Mouse (Mus musculus) intestine, postnatal 0 days (tissue): ENCODE data around the gene Igsf21. TPM values are rescaled to one million over a fixed set of nuclear protein-coding genes. Genes with fewer than 3 reads are reported as not detected.
A peak's percentile ranks its signal among the peaks of the same experiment; 100 is the strongest.

Source experiments
- ATAC-seq: fragments of 200-750 bp; cut with Nextera tagmentation; 2 replicates; pipeline ENCODE4 v1.8.0; 2017; ENCODE audit warnings: mild to moderate bottlenecking, moderate TSS enrichment, moderate library complexity
- H3K27ac ChIP-seq: fragments of 300-500 bp; sonication (generic); 2 replicates; pipeline ENCODE4 v1.5.1; 2014; ENCODE audit warnings: mild to moderate bottlenecking, low read depth, low read length, moderate library complexity
- H3K27me3 ChIP-seq: fragments of 300-500 bp; sonication (generic); replicated peaks from 2 replicates; pipeline ENCODE4 v1.6.1; 2014; ENCODE audit warnings: low read length, mixed read lengths; ENCODE audit not compliant: control insufficient read depth, insufficient read depth
- H3K36me3 ChIP-seq: fragments of 300-500 bp; sonication (generic); 2 replicates; pipeline ENCODE4 v1.6.1; 2014; ENCODE audit warnings: mild to moderate bottlenecking, moderate library complexity; ENCODE audit not compliant: control insufficient read depth, insufficient read depth
- H3K4me1 ChIP-seq: fragments of 300-500 bp; sonication (generic); replicated peaks from 2 replicates; pipeline ENCODE4 v1.6.1; 2014; ENCODE audit warnings: antibody characterized with exemption, low read length, mixed read lengths; ENCODE audit not compliant: control insufficient read depth, insufficient read depth
- H3K4me2 ChIP-seq: fragments of 300-500 bp; sonication (generic); replicated peaks from 2 replicates; pipeline ENCODE4 v1.6.1; 2014; ENCODE audit warnings: low read depth, mild to moderate bottlenecking, moderate library complexity
- H3K4me3 ChIP-seq: fragments of 300-500 bp; sonication (generic); 2 replicates; pipeline ENCODE4 v1.5.1; 2014; ENCODE audit warnings: low read depth, low read length
- H3K9ac ChIP-seq: fragments of 300-500 bp; sonication (generic); 2 replicates; pipeline ENCODE4 v1.6.1; 2014; ENCODE audit warnings: mild to moderate bottlenecking, low read depth, low read length
- H3K9me3 ChIP-seq: fragments of 300-500 bp; sonication (generic); 2 replicates; pipeline ENCODE4 v1.6.1; 2016; ENCODE audit warnings: mixed run types; ENCODE audit not compliant: control insufficient read depth
- CTCF ChIP-seq: sonication (generic); IDR thresholded peaks from 2 replicates; pipeline ENCODE4 v1.5.1; 2016; ENCODE audit warnings: low read depth, mild to moderate bottlenecking, control low read depth, antibody characterized with exemption, moderate library complexity
- WGBS: fragments of 180-500 bp; shearing (Covaris S2); extraction: QIAGEN DNeasy Blood & Tissue Kit; methylation state at CpG from one replicate; pipeline ENCODE4 v1.1.7; 2014; 5-methylcytosine and 5-hydroxymethylcytosine counted together
- polyA plus RNA-seq: library from polyadenylated mRNA; unstranded; fragments of >200 nt; fragmentation: Nextera tagmentation; extraction: Ambion mirVana; gene quantifications from 2 replicates; pipeline ENCODE4 v1.2.1, GENCODE M21; 2015

Igsf21 gene
- polyA plus RNA-seq, 1 experiment from 2014 or later = 0.93 TPM

- peaks cover 18% of the 10 kb centered on the region for H3K27me3 ChIP-seq
- no peak overlapping the region for H3K9ac ChIP-seq
- H3K4me2 ChIP-seq = no peak overlapping the region
- no peak overlapping the region for H3K27ac ChIP-seq
- H3K9me3 ChIP-seq = no peaks in the 10 kb centered on the region
- no peak for TF ChIP-seq CTCF
- no peaks in the 10 kb centered on the region for H3K4me1 ChIP-seq
- no peaks in the 10 kb centered on the region for H3K36me3 ChIP-seq
- ATAC-seq = no peak
- H3K4me3 ChIP-seq = no peak overlapping the region
- WGBS = 73% methylated on average over 18 of the region's 18 CpGs
Measured at GRCm38 (mm10) chr4:140113690-140114475, 132.7 kb downstream of the Igsf21 start.

- Histone ChIP-seq H3K4me2 (no peak overlapping the region), H3K9me3 (no peaks in the 10 kb centered on the region)
Measured at GRCm38 (mm10) chr4:140109626-140109948, 137.0 kb downstream of the Igsf21 start.

GRCm38 (mm10) chr4:140108871-140109625 lies 137.5 kb downstream of the Igsf21 start:
- H3K4me3 ChIP-seq = no peak overlapping the region
- ATAC-seq = no peak
- WGBS = 3% methylated on average over 31 of the region's 32 CpGs
- H3K4me1 ChIP-seq = no peaks in the 10 kb centered on the region
- H3K9me3 ChIP-seq = no peaks in the 10 kb centered on the region
- TF ChIP-seq CTCF = no peak
- H3K27ac ChIP-seq = no peak overlapping the region
- H3K27me3 ChIP-seq = peaks cover 32% of the 10 kb centered on the region
- H3K9ac ChIP-seq = no peak overlapping the region
- H3K4me2 ChIP-seq = no peak overlapping the region
- H3K36me3 ChIP-seq = no peaks in the 10 kb centered on the region

More at GRCm38 (mm10) chr4:140109626-140109948, 137.0 kb downstream of the Igsf21 start:
- WGBS = 46% methylated on average over 6 of the region's 6 CpGs
- Histone ChIP-seq H3K4me1 (no peaks in the 10 kb centered on the region), H3K27ac (no peak overlapping the region), H3K36me3 (no peaks in the 10 kb centered on the region), H3K4me3 (no peak overlapping the region), H3K9ac (no peak overlapping the region), H3K27me3 (peaks cover 28% of the 10 kb centered on the region)
- no peak for ATAC-seq
- TF ChIP-seq CTCF = no peak

GRCm38 (mm10) chr4:140107161-140107560 lies 139.4 kb downstream of the Igsf21 start:
- WGBS = 66% methylated on average over 9 of the region's 12 CpGs
- H3K4me3 ChIP-seq = no peak overlapping the region
- H3K27ac ChIP-seq = no peak overlapping the region
- no peaks in the 10 kb centered on the region for H3K36me3 ChIP-seq
- no peak overlapping the region for H3K9ac ChIP-seq
- no peak for ATAC-seq
- no peak overlapping the region for H3K4me2 ChIP-seq
- no peaks in the 10 kb centered on the region for H3K4me1 ChIP-seq
- TF ChIP-seq CTCF = no peak
- H3K27me3 ChIP-seq = peaks cover 36% of the 10 kb centered on the region
- no peaks in the 10 kb centered on the region for H3K9me3 ChIP-seq

- H3K4me3 ChIP-seq = no peak overlapping the region
- no peaks in the 10 kb centered on the region for H3K36me3 ChIP-seq
- no peak for TF ChIP-seq CTCF
- no peak overlapping the region for H3K4me2 ChIP-seq
- H3K27ac ChIP-seq = no peak overlapping the region
- peaks cover 30% of the 10 kb centered on the region for H3K27me3 ChIP-seq
- no peak overlapping the region for H3K9ac ChIP-seq
- ATAC-seq = no peak
- no peaks in the 10 kb centered on the region for H3K4me1 ChIP-seq
- H3K9me3 ChIP-seq = no peaks in the 10 kb centered on the region
- WGBS = 8% methylated on average over 6 of the region's 6 CpGs
Measured at GRCm38 (mm10) chr4:140104795-140105194, 141.8 kb downstream of the Igsf21 start.

GRCm38 (mm10) chr4:140103341-140104027 lies 143.1 kb downstream of the Igsf21 start:
- Histone ChIP-seq H3K27ac (no peak overlapping the region), H3K36me3 (no peaks in the 10 kb centered on the region), H3K4me2 (peak overlapping the region; percentile 54), H3K9me3 (no peaks in the 10 kb centered on the region), H3K27me3 (peaks cover 17% of the 10 kb centered on the region), H3K4me3 (peak overlapping the region; percentile 11; the same call in 1 of the 2 replicates), H3K4me1 (no peaks in the 10 kb centered on the region), H3K9ac (no peak overlapping the region)
- 4% methylated on average over 28 of the region's 28 CpGs for WGBS
- no peak for TF ChIP-seq CTCF
- no peak for ATAC-seq
